Mouse (Mus musculus) frontal cortex, postnatal 25 days (tissue): Measurements from ENCODE around the gene Pim3.

Source experiments
- DNase-seq, 2 experiments: peaks; one replicate each; pipeline ENCODE4 v3.0.0; 2022; ENCODE audit warnings: low spot score in 2 of 2

Pim3 gene

GRCm38 (mm10) chr15:88858141-88858541 is 3.8 kb upstream of the Pim3 start:
- DNase-seq: no peak

GRCm38 (mm10) chr15:88858707-88859106 is 3.3 kb upstream of the Pim3 start:
- no peak for DNase-seq

- DNase-seq: no peak
Observed at GRCm38 (mm10) chr15:88859206-88859970, 2.6 kb upstream of the Pim3 start.

- no peak for DNase-seq
Observed at GRCm38 (mm10) chr15:88860781-88861180, 1.2 kb upstream of the Pim3 start.

- DNase-seq: peak; percentile 50
Observed at GRCm38 (mm10) chr15:88862881-88863694, 1.1 kb downstream of the Pim3 start.

GRCm38 (mm10) chr15:88863695-88864231 is 1.8 kb downstream of the Pim3 start:
- DNase-seq: peak; percentile 64 to 68

GRCm38 (mm10) chr15:88864270-88865030 is 2.5 kb downstream of the Pim3 start:
- no peak for DNase-seq

GRCm38 (mm10) chr15:88865061-88865460 is 3.1 kb downstream of the Pim3 start:
- no peak for DNase-seq

GRCm38 (mm10) chr15:88865888-88866695 is 4.1 kb downstream of the Pim3 start:
- DNase-seq: no peak

GRCm38 (mm10) chr15:88866934-88867356 is 5.0 kb downstream of the Pim3 start:
- DNase-seq: no peak

GRCm38 (mm10) chr15:88867368-88868023 is 5.5 kb downstream of the Pim3 start:
- no peak for DNase-seq

GRCm38 (mm10) chr15:88868024-88868742 is 6.2 kb downstream of the Pim3 start:
- DNase-seq: no peak

GRCm38 (mm10) chr15:88870418-88871185 is 8.6 kb downstream of the Pim3 start:
- DNase-seq: no peak

- no peak for DNase-seq
Observed at GRCm38 (mm10) chr15:88874061-88874460, 12.1 kb downstream of the Pim3 start.

- no peak for DNase-seq
Observed at GRCm38 (mm10) chr15:88874477-88874876, 12.5 kb downstream of the Pim3 start.

- DNase-seq: no peak
Observed at GRCm38 (mm10) chr15:88875625-88876081, 13.7 kb downstream of the Pim3 start.

- DNase-seq: peak; percentile 69 to 74
Observed at GRCm38 (mm10) chr15:88876155-88877020, 14.4 kb downstream of the Pim3 start.

- no peak for DNase-seq
Observed at GRCm38 (mm10) chr15:88877021-88877400, 15.0 kb downstream of the Pim3 start.
